Mouse (Mus musculus) forebrain, embryonic 11.5 days (tissue): ENCODE results near the gene Mov10. TPM values are rescaled to one million over a fixed set of nuclear protein-coding genes. Genes with fewer than 3 reads are reported as not detected.

Experiments used
- ATAC-seq: fragments of 200-750 bp; cut with Nextera tagmentation; replicated peaks from 2 replicates; pipeline ENCODE4 v1.8.0; 2017; ENCODE audit warnings: moderate TSS enrichment; ENCODE audit not compliant: low FRiP score
- DNase-seq: peaks from one replicate; pipeline ENCODE4 v3.0.0-alpha.2; 2017; ENCODE audit warnings: low spot score
- H3K27ac ChIP-seq: fragments of 300-500 bp; sonication (generic); 2 replicates; pipeline ENCODE4 v1.5.1; 2014; ENCODE audit warnings: low read depth, low read length
- H3K27me3 ChIP-seq: fragments of 300-500 bp; sonication (generic); 2 replicates; pipeline ENCODE4 v1.6.1; 2014; ENCODE audit warnings: mild to moderate bottlenecking, low read length, mixed read lengths; ENCODE audit not compliant: control insufficient read depth, insufficient read depth
- H3K36me3 ChIP-seq: fragments of 300-500 bp; sonication (generic); 2 replicates; pipeline ENCODE4 v1.6.1; 2014; ENCODE audit warnings: mild to moderate bottlenecking, low read length, moderate library complexity, mixed read lengths; ENCODE audit not compliant: control insufficient read depth, insufficient read depth
- H3K4me1 ChIP-seq: fragments of 300-500 bp; sonication (generic); replicated peaks from 2 replicates; pipeline ENCODE4 v1.6.1; 2014; ENCODE audit warnings: low read length, mixed read lengths; ENCODE audit not compliant: control insufficient read depth, insufficient read depth
- H3K4me2 ChIP-seq: fragments of 300-500 bp; sonication (generic); 2 replicates; pipeline ENCODE4 v1.6.1; 2014; ENCODE audit warnings: low read depth, mild to moderate bottlenecking, low read length, moderate library complexity, mixed read lengths; ENCODE audit not compliant: severe bottlenecking
- H3K4me3 ChIP-seq: fragments of 300-500 bp; sonication (generic); 2 replicates; pipeline ENCODE4 v1.5.1; 2014; ENCODE audit warnings: low read depth, low read length
- H3K9ac ChIP-seq: fragments of 300-500 bp; sonication (generic); 2 replicates; pipeline ENCODE4 v1.6.1; 2014; ENCODE audit warnings: low read length
- H3K9me3 ChIP-seq: fragments of 300-500 bp; sonication (generic); 2 replicates; pipeline ENCODE4 v1.6.1; 2016; ENCODE audit warnings: low read length, mixed read lengths; ENCODE audit not compliant: control insufficient read depth
- WGBS: fragments of 180-500 bp; shearing (Covaris S2); extraction: QIAGEN DNeasy Blood & Tissue Kit; methylation state at CpG from one replicate; pipeline ENCODE4 v1.1.7; 2014; 5-methylcytosine and 5-hydroxymethylcytosine counted together
- polyA plus RNA-seq: library from polyadenylated mRNA; unstranded; fragments of >200 nt; fragmentation: Nextera tagmentation; extraction: Ambion mirVana; gene quantifications from 2 replicates; pipeline ENCODE4 v1.2.1, GENCODE M21; 2014

The Mov10 gene
- polyA plus RNA-seq, 1 experiment from 2014 or later, result 15.3 TPM

DNA sequence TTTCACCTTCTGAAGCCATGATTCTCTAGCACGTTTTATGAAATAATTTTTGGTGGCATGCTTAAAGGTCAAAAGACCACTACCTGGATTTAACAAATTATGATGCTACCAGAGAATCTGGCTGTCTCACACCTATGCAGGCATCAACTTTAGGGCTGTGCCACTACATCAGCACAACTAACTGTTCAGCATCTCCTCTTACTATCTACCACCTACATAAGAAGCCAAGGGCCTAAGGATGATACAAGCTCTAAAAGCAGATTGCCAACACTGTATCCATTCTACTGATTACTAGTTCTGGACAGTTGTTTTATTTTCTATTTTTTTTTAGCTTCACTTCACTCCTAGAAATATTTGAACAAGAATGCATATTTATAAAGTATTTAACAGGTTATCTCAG lies 36.1 kb upstream of the Mov10 start:
- ATAC-seq (no peak), DNase-seq (no peak)
- Histone ChIP-seq H3K27me3 (no peaks in the 10 kb centered on the region), H3K9me3 (no peaks in the 10 kb centered on the region), H3K9ac (no peak overlapping the region), H3K36me3 (no peaks in the 10 kb centered on the region), H3K4me3 (no peak overlapping the region), H3K27ac (no peak overlapping the region), H3K4me1 (no peaks in the 10 kb centered on the region), H3K4me2 (no peak overlapping the region)
- WGBS, result 90% methylated on average over 1 of the region's 1 CpGs

DNA sequence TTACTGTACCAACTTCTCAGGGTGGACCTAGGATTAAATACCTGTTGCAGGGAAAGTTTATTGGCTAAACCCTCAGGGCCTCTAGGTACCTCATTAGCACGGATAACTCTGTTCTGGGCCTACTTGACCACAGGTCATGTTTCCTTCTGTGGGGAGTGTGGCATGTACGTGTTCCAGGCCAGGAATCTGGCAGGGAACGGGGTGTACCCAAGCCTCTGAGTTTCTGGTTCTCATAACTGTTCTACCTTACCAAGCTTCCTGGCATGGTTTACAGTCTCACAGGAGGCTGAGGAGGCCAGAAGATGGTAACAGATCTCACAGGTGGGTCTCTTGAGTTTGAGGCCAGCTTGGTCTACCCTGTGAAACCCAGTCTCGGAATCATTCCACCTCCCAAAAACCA lies 28.2 kb upstream of the Mov10 start:
- ATAC-seq (no peak), DNase-seq (no peak)
- Histone ChIP-seq H3K4me1 (no peaks in the 10 kb centered on the region), H3K9ac (no peak overlapping the region), H3K36me3 (peaks cover 2% of the 10 kb centered on the region; the same call in 1 of the 2 replicates), H3K4me2 (no peak overlapping the region), H3K4me3 (no peak overlapping the region), H3K9me3 (no peaks in the 10 kb centered on the region), H3K27ac (no peak overlapping the region), H3K27me3 (no peaks in the 10 kb centered on the region)
- WGBS, result 92% methylated on average over 4 of the region's 4 CpGs

DNA sequence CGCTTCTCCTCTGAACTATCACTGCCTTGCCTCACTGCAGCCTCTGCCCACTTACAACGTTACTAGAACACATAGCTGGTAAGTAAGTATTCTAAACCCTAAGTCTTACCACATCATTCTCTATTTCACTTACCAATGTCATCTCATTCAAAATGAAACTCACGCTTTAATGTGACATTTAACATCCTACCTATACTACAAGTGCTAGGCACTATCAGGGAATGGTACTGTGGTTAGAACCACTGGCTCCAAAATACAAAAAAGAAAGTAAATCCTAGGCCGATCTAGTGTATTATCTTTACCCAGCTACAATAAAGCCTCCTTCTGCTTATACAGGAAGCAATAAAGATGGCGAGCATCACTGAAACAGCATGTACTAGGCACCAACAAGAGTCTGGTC lies 22.7 kb upstream of the Mov10 start:
- H3K4me3 ChIP-seq, result no peak overlapping the region
- no peak for ATAC-seq
- H3K4me1 ChIP-seq, result no peaks in the 10 kb centered on the region
- no peaks in the 10 kb centered on the region for H3K9me3 ChIP-seq
- 96% methylated on average over 5 of the region's 5 CpGs for WGBS
- H3K27ac ChIP-seq, result no peak overlapping the region
- H3K9ac ChIP-seq, result no peak overlapping the region
- no peak for DNase-seq
- H3K36me3 ChIP-seq, result peaks cover 2% of the 10 kb centered on the region; the same call in 1 of the 2 replicates
- no peak overlapping the region for H3K4me2 ChIP-seq
- H3K27me3 ChIP-seq, result no peaks in the 10 kb centered on the region

DNA sequence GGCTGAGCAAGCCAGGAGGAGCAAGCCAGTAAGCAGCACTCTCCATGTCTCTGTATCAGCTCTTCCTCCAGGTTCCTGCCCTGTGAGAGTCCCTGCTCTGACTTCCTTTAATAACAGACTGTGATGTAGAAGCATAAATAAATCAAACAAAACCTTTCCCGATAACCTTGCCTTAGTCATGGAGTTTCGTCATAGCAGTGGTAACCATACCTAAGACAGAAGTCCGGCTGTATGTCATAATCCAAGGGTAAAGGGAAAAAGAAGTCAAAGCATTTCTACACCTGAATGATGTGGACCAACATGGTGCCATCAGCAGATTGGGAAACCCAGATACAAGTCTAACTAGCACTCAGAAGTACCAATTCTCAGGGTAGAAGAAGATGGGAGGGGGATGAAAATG lies 17.4 kb upstream of the Mov10 start:
- H3K9ac ChIP-seq, result no peak overlapping the region
- peaks cover 4% of the 10 kb centered on the region; the same call in 1 of the 2 replicates for H3K36me3 ChIP-seq
- no peak overlapping the region for H3K4me2 ChIP-seq
- H3K27me3 ChIP-seq, result no peaks in the 10 kb centered on the region
- H3K4me3 ChIP-seq, result no peak overlapping the region
- no peak overlapping the region for H3K27ac ChIP-seq
- no peaks in the 10 kb centered on the region for H3K9me3 ChIP-seq
- ATAC-seq (no peak), DNase-seq (no peak)
- no peaks in the 10 kb centered on the region for H3K4me1 ChIP-seq
- 94% methylated on average over 3 of the region's 3 CpGs for WGBS

DNA sequence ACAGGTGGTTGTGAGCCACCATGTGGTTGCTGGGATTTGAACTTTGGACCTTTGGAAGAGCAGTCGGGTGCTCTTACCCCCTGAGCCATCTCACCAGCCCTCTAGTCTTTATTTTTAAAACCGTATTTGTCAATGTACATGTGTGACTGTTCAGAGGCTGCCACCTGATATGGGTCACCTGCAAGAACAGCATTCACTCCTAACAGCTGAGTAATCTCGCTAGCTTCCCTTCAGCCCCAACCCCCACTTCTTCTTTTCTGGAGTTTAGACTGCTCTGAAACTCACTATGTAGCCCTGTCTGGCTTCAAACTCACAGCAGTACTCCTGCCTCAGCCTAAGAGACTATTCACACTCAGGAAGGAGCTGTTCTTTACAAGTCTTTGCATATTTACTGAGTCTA lies 4.0 kb upstream of the Mov10 start:
- H3K4me1 ChIP-seq, result peaks cover 4% of the 10 kb centered on the region; the same call in 1 of the 2 replicates
- no peaks in the 10 kb centered on the region for H3K27me3 ChIP-seq
- no peaks in the 10 kb centered on the region for H3K36me3 ChIP-seq
- no peak for DNase-seq
- H3K27ac ChIP-seq, result no peak overlapping the region
- H3K9me3 ChIP-seq, result no peaks in the 10 kb centered on the region
- H3K9ac ChIP-seq, result no peak overlapping the region
- H3K4me3 ChIP-seq, result no peak overlapping the region
- no peak overlapping the region for H3K4me2 ChIP-seq
- WGBS, result 86% methylated on average over 3 of the region's 3 CpGs
- no peak for ATAC-seq

DNA sequence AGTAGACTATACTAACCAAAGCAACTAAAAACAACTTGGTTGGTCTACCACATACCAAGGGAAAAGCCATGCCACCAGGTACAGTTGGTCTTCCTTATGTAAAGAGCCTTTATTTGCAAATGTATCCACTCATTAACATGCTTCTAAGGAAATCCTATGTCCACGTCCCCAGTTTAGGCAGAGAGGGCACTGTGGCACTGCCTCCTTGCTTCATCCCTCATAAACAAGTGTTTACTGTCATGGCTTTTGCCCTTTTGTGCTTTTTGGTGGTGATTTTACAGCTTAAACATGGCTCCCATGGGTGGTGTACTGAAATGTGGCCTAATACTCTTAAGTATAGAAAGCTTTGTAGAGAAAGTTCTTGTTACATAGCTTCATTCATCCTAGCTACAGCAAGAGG lies 2.1 kb upstream of the Mov10 start:
- no peaks in the 10 kb centered on the region for H3K36me3 ChIP-seq
- H3K9me3 ChIP-seq, result no peaks in the 10 kb centered on the region
- H3K4me1 ChIP-seq, result peaks cover 6% of the 10 kb centered on the region; the same call in 1 of the 2 replicates
- ATAC-seq, result no peak
- H3K4me3 ChIP-seq, result no peak overlapping the region
- no peaks in the 10 kb centered on the region for H3K27me3 ChIP-seq
- H3K4me2 ChIP-seq, result no peak overlapping the region
- 57% methylated on average over 1 of the region's 1 CpGs for WGBS
- DNase-seq, result no peak
- no peak overlapping the region for H3K27ac ChIP-seq
- no peak overlapping the region for H3K9ac ChIP-seq

DNA sequence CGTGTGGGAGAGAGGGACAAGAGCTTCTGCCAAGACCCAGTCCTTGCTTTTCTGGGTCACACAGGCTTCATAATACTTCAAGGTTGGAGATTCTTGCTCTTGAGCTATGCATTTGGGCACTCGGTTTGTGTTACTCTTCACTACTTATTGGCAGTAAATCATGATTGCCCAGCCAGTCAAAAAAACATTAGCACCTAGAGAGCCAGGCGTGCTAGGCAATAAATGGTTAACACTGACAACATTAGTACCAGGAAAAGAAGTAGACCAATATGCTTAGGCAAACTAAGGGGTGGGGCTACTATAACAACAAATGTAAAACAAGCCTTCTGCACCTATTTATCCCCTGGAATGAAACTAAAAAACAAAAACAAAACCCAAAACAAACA lies 379 bp upstream of the Mov10 start:
- Histone ChIP-seq H3K36me3 (no peaks in the 10 kb centered on the region), H3K4me1 (peaks cover 6% of the 10 kb centered on the region; the same call in 1 of the 2 replicates), H3K9me3 (no peaks in the 10 kb centered on the region), H3K4me3 (peak overlapping the region; percentile 65; the same call in 1 of the 2 replicates), H3K27ac (peak overlapping the region; percentile 12; the same call in 1 of the 2 replicates), H3K4me2 (peak overlapping the region; percentile 99), H3K27me3 (no peaks in the 10 kb centered on the region), H3K9ac (peak overlapping the region; percentile 74; the same call in 1 of the 2 replicates)
- 12% methylated on average over 3 of the region's 3 CpGs for WGBS
- DNase-seq (no peak), ATAC-seq (no peak)

DNA sequence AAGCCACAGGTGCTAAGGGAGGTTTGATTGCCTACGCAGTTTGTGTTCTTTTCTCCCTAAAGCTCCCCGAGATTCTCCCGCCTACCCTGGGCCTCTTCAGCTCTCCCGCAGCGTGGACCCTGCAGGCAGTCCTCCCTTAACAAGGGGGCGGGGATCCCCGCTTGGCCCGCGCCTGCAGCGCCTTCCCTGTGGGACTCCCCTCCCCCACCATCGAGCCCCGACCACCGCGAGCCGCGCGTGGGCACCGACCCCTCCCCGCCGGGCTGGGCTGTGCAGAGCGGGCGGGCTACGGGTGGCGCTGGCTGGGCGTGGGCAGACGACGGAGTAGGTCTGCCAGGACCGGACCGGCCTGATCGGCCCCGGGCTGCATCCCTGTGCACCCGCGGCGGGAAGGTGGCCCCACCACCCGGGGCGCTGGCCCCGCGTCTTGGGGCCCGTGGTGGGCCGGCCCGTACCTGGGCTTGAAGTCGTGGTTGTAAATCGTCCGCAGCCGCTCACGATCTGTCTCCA lies 827 bp downstream of the Mov10 start:
- WGBS, result 1% methylated on average over 46 of the region's 46 CpGs
- H3K27ac ChIP-seq, result peak overlapping the region; percentile 37; the same call in 1 of the 2 replicates
- peak overlapping the region; percentile 65 for H3K4me3 ChIP-seq

DNA sequence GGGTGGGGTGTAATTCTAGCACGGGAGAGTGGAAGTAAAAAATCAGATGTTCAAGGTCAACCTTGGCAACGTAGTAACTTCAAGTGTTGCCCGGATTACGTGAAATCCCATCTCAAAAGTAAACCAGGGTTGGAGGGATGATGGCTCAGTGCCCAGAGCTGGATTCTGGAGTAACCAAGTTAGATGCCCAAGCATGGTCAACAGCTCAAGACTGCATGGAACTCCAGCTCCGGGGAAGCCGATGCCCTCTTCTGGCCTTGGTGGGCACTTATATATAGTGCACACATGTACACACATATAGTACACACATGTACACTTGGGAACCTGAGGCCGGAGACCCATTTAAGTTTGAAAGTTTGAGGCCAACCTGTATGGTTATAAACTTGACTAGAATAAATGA lies 2.2 kb downstream of the Mov10 start:
- Histone ChIP-seq H3K27ac (no peak overlapping the region), H3K4me1 (peaks cover 6% of the 10 kb centered on the region; the same call in 1 of the 2 replicates), H3K4me2 (no peak overlapping the region), H3K9ac (no peak overlapping the region), H3K36me3 (no peaks in the 10 kb centered on the region), H3K4me3 (no peak overlapping the region), H3K9me3 (no peaks in the 10 kb centered on the region), H3K27me3 (no peaks in the 10 kb centered on the region)
- ATAC-seq (no peak), DNase-seq (no peak)
- 95% methylated on average over 7 of the region's 7 CpGs for WGBS

More for the DNA sequence above, 827 bp downstream of the Mov10 start:
- DNase-seq (peak; percentile 78), ATAC-seq (peak; percentile 79)
- H3K4me2 ChIP-seq, result peak overlapping the region; percentile 99
- H3K9ac ChIP-seq, result peak overlapping the region; percentile 74
- no peaks in the 10 kb centered on the region for H3K9me3 ChIP-seq
- no peaks in the 10 kb centered on the region for H3K27me3 ChIP-seq
- H3K4me1 ChIP-seq, result peaks cover 6% of the 10 kb centered on the region; the same call in 1 of the 2 replicates
- no peaks in the 10 kb centered on the region for H3K36me3 ChIP-seq
